Mouse (Mus musculus): ENCODE measurements around the gene H2-D1.

Gene H2-D1

GRCm38 (mm10) chr17:35237504-35237903 lies 25.0 kb upstream of the H2-D1 start:
- CTCF ChIA-PET, result interaction anchor here (0.7 to 1.1 kb wide), 2 partner anchors 67 to 186 kb away, joined by 3 read pairs; no protein-coding TSS in a partner anchor

- CTCF ChIA-PET, result interaction anchor here (0.6 kb wide), 1 partner anchor 143 kb away, joined by 10 read pairs; no protein-coding TSS in a partner anchor
Observed at GRCm38 (mm10) chr17:35239700-35240099, 22.8 kb upstream of the H2-D1 start.

DNA sequence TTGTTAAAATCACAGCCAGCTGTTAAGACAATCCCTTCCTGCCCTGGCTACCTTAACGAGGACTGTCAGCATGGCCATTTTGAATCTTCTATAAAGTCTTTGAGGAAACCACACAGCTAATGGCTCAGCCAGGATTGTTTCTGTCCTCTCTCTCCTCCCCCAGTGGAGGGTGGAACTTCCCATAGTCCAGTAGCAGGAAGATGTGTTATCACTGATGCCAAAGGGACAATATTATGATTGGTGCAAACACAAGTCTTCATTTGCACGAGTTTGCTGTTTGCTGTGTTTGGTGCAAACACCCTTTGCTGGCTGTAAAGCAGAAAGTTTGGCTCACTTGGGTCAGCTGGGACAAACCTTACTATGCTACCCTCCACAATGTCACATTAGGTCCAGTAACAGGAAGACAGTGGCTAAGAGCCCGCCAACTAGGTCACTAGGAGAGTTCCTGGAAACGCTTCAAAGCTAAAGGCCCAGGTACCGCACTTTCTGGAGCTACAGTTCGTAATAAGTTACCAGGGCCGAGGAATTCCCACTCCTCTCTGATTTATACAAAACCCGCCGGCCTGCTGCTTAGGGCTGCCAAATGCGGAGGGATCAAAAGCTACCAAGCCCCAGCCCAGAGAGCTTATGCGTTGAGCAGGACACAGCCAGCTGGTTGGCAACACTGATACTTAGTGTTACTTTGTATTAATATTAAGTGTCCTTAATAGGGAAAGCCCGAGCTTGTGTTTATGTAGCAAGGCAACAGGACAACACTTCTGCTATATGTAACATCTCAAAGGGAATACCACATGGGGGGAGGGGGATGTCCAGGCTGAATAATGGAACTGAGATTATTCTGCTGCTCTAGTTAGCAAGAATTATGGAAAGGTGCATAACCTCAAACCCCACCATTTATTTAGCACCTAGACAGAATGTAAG lies 21.9 kb upstream of the H2-D1 start:
- CTCF ChIA-PET, result interaction anchor here (0.5 to 0.8 kb wide), 2 partner anchors 30 to 104 kb away, joined by 3 read pairs; no protein-coding TSS in a partner anchor

DNA sequence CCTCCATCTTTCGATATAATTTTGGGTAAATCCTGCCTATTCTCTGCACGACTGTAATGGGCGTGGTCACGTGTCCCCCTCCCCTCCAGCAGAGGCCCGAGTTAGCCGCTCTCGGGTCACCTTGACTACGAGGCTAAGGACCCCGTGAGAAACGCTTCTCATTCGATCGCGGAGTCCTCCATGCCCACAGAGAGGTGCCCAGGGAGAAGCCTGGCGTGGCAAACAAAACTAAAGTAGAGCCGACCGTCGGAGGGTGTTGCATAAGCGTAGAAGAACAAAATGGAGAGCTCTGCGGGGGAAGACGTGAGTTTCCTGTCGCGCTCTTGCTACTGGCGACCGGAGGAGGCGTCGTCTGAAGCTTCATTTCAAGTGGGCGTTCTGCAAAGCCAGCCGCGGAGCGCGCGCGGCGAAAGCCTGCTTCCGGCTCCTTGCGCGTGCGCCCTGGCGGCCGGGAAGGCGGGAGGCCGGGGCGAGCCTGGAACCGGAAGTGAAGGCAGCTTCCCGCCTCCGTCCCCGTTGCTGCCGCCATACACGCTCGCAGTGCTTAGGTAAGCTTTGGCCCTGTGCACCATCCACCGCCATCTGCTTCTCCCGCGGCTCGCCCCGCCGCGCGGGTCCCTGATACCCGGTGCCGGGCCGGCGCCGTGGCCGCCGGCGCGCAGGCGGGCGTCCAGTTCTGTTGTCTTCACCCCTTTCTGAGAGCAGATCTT lies 21.1 kb upstream of the H2-D1 start, which contains the start of gene Ddx39b:
Gene Ddx39b (plus strand): TSS at position 442 of the 710 bp plus-strand sequence.
- CTCF ChIA-PET, result interaction anchor here (0.8 to 1.2 kb wide), 2 partner anchors 16 to 31 kb away, joined by 3 to 4 read pairs; no protein-coding TSS in a partner anchor

DNA sequence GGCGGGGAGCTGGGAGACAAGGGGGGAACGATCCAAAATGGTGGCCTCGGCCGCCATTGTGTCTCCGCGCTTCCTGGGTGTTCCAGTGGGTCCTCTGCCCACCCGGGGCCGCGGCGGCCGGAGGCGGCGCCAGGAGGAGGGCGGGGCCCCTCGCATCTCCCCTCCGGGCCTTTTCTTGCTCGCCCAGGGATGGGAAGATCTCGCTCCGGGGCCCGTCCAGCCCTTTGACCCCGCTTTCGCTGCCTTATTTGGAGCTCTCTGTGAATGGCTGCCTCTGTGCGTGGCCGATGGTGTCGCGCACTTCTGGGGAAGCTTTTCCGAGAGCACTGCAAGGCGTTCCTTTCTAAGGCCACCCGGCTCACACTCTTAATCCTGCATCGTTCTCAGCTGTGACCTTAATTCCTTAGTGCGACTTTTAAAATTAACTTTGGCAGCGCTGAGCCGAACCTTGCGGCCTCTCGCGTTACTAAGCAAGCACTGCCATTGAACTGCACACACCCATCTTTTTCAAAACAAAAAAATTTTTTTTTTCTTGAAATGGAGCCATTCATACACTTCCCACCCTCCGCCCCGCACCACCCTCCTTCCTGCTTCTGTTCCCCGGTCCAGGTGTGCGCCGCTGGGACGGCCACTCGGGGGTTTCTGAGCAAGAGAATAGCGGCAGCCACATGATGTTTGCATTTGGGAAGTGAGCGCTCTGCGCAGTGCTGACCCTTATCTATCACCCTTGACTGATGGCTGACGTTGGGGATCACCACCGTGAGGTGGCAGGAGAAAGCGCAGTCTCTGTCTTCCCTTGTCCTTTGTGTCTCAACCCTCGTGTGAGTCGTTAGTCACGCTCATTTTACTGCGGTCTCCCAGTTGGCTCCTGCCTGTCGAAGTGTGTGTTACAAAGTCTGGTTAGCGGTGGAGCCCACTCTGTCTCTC lies 20.3 kb upstream of the H2-D1 start:
- CTCF ChIA-PET, result interaction anchor here (0.6 to 1.2 kb wide), 3 partner anchors 15 to 1160 kb away, joined by 3 to 4 read pairs (median 3); no protein-coding TSS in a partner anchor

- CTCF ChIA-PET, result interaction anchor here (0.6 to 0.7 kb wide), 2 partner anchors 33 to 1161 kb away, joined by 3 read pairs; no protein-coding TSS in a partner anchor
Observed at GRCm38 (mm10) chr17:35243086-35243485, 19.4 kb upstream of the H2-D1 start.

DNA sequence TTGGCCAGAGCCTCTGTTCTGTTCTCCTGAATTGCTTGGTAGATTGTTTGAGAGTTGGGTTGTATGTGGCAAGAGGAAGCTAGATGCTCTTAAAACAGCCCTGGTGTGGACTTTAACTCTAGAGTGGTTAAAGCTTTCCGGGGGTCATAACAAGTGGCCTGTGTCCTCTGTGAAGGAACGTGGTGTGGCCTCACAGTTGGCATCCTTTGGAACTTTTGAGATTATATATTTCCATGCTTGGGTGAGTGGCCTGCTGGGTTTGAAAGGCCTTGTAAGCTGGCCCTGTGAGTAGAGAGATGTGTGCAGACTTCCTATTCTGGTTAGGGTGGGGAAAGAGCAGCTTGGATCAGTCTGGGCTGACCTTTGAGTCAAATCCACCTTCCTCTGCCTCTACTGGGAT lies 17.5 kb upstream of the H2-D1 start:
- CTCF ChIA-PET, result no interaction called here

DNA sequence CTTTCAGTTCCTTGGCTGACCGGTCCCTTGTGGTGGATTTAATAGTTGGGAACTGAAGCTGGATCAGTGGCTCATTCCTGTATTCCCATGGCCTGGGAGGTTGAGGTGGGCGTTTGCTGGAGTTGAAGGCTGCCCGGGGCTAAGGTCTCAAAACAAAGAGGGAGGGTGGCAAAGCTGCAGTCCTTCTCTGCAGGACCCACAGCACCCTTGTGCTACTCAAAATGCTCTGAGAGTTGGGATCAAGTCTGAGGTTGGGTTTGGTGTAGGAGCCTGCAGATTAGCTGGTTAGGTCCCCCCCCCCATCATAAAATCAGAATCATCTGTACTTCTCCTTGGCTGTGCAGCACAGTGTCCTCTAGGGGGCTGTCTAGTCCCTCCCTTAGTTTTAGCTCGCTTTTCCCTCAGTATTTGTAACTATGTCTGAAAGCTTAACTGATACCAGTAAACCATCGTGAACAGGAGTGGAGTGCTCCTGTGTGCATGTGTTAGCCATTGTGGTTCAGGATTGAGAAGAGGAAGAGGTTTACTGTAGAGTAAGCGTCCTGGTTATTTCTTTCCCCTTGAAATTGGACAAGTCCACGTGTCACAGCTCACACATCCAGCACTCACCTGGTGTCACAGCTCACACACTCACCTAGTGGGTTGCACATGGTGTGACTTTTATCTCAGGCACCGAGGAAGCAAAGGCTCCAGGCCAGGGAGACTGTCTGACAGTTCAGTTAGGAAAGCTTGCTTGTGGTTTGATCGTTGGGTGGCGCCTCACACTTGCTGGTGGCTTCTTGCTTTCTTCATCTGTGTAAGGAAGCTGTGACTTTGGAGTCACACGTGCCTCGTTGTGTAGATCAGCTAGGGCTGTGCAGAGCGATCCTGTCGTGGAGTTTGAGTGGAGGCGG lies 16.6 kb upstream of the H2-D1 start:
- CTCF ChIA-PET, result interaction anchor here (0.6 to 2.0 kb wide), 4 partner anchors 9 to 206 kb away, joined by 3 to 8 read pairs (median 5); no protein-coding TSS in a partner anchor

DNA sequence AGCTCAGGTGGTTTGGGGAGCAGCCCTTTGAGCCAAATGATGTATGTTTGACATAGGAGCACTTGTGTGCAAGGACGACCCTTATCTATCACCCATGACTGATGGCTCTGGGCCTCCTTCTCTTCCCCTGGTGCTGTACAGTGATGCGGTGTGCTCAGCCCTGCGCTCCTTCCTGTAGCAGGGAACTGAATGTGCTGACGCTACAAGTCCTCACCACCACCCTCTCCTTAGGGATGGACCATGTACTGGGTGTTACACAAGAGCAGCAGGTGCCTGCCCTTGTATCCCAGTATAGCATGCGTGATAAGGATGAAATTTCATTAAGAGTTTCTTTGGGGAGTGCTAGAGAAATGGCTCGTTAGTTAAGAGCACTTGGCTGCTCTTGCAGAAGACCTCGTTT lies 15.4 kb upstream of the H2-D1 start:
- CTCF ChIA-PET, result interaction anchor here (0.7 to 2.0 kb wide), 2 partner anchors 28 to 910 kb away, joined by 4 to 8 read pairs; no protein-coding TSS in a partner anchor

GRCm38 (mm10) chr17:35248986-35249385 lies 13.5 kb upstream of the H2-D1 start:
- CTCF ChIA-PET, result no interaction called here

GRCm38 (mm10) chr17:35249451-35250197 lies 12.9 kb upstream of the H2-D1 start:
- CTCF ChIA-PET, result no interaction called here

DNA sequence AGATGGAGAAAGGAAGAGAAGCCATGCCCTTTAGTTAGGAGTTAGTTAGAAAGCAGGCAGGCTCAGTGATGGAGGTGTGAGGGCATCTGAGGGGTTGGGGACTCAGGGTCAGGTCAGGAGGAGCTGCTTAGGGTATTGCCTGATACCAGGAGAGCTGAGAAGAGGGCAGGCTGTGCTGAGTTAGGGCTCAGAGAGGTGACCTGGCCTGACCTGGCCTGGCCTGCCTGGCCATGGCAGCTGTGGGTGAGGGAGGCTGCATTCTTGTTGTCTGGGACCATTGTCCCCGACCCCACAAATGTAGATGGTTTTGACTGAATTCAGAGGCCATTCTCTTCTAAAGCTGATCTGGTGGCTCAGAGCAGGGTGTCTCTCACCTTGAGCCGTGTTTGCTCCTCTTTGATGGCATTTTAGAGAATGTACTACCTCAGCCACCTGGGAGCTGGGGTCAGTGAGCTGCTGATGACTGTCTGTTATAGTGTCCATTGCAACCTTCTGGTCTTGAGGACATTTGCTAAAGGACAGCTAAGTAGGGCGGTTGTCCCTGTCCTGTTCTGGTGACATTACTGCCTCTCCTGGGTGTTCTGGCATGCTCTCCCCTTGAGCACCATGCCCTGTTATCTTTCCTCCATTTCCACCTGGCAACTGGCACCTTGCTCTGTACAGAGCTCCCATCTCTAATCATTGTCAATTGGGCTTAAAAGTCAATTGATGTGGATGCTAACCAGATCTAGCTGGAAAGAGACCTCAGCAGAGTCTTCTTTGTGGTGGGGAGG lies 12.0 kb upstream of the H2-D1 start:
- CTCF ChIA-PET, result no interaction called here

GRCm38 (mm10) chr17:35251162-35251719 lies 11.3 kb upstream of the H2-D1 start:
- CTCF ChIA-PET, result interaction anchor here (1.0 kb wide), 1 partner anchor 23 kb away, joined by 5 read pairs; no protein-coding TSS in a partner anchor

DNA sequence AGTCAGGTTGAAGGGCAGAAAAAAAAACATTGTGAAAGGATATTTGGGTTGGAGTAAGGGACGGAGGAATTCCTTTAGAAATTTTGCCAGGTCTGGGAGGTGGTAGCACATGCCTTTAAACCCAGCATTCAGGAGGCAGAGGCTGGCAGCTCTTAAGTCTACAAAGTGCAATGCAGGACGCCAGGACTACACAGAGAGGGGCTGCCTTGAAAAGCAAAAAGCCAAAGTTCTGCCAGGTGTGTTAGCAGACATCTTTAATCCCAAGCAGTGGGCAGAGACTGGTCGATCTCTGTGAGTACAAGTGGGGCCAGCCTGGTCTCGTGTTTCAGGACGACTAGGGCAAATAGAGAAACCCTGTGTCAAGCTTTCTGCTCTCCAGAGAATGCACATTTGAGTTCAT lies 10.5 kb upstream of the H2-D1 start:
- CTCF ChIA-PET, result interaction anchor here (1.0 kb wide), 1 partner anchor 22 kb away, joined by 5 read pairs; no protein-coding TSS in a partner anchor

DNA sequence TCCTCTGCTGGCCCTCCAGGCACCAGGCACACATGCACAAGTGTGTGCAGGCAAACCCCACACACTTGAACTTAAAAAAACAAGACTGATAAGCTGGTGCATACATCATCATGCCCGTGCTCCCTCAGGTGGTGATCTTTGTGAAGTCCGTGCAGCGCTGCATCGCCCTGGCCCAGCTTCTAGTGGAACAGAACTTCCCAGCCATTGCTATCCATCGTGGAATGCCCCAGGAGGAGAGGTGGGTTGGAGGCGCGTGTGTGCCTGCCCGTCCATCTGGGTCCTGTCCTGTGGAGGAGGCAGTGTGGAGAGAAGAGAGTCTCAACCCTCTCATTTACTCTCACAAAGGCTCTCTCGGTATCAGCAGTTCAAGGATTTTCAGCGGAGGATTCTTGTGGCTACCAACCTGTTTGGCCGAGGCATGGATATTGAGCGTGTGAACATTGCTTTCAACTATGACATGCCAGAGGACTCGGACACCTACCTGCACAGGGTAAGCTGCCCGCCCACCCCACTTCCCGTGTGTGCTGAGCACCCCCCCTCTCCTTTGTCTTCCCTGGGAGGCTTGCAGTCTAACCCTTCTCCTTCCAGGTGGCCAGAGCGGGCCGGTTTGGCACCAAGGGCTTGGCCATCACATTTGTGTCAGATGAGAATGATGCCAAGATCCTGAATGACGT lies 9.8 kb upstream of the H2-D1 start:
- CTCF ChIA-PET, result no interaction called here

DNA sequence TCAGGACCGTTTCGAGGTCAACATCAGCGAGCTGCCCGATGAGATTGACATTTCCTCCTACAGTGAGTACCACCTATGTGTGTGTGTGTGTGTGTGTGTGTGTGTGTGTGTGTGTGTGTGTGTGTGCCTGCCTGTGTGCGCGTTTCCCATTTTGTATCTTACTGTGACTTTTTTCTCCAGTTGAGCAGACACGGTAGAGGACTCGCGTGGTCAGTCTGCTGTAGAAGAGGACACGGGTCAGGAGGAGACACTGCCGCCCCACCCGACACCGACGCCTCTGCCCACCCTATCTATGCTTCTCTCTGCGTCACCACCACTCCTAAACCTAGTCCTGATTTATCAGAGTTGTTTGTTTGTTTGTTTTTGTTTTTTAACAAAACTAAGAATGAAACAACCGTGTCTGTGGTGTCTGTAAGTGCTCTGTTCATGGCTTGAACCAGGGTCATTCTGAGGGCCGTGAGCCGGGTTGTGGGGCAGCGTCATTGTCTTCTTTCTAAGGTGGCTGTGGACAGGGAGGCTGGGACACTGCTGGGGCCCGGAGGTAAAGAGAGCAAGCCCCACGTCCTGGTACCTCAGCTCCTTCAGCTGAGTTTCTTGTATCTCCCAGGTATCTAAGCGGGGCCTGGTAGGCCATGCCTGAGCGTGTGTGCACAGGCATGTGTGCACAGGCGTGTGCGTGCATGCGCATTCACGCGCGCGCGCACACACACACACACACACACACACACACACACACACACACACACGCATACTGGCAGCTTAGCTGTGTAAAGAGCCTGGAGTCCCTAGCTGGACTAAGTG lies 9.0 kb upstream of the H2-D1 start:
- CTCF ChIA-PET, result interaction anchor here (0.6 to 5.7 kb wide), 3 partner anchors 18 to 32 kb away, joined by 3 to 25 read pairs (median 9); no protein-coding TSS in a partner anchor
